Comparison of ENCODE assay signal across 7 mouse cellular contexts in the genomic region with DNA sequence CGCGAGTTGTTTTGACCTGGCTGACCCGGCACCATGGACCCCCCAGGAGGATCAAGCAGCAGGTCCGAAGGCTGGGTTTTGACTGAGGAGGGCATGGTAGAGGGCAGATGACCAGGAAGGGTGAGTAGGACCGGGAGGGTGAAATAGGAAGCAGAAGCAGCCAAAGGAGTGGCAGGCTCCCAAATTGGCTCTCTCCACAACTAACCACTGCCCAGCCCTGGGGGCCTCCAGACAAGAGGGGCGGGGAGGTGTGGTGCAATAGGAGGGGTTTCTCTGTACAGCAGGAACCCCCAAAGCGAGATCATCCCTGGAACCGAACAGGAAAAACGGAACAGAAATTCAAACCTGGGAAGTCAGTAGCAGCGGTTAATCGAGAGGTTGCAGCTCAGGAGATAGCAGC. TPM values are rescaled to one million over a fixed set of nuclear protein-coding genes. Genes with fewer than 3 reads are reported as not detected.
DNase-seq lines count a peak whose midpoint lies in the region; ATAC-seq and TF ChIP-seq lines count a peak whose summit lies in the region.

No protein-coding gene starts in this region.

- peaks cover 9% of the 10 kb centered on the region for H3K79me3 ChIP-seq in C2C12 (ENCODE audit: low read depth)

- H3K4me2 ChIP-seq in intestine, embryonic 15.5 days (replicated peaks) = peak overlapping the region; percentile 99

- 2% methylated on average over 11 of the region's 11 CpGs for WGBS in forebrain, embryonic 10.5 days
- WGBS in intestine, embryonic 15.5 days = 2% methylated on average over 11 of the region's 11 CpGs
- WGBS in midbrain, embryonic 10.5 days = 3% methylated on average over 11 of the region's 11 CpGs

- peak overlapping the region; percentile 78 for H3ac ChIP-seq in C2C12 (ENCODE audit: control insufficient read depth, insufficient read length, low read depth)

- peaks cover 24% of the 10 kb centered on the region for H3K79me2 ChIP-seq in C2C12 (ENCODE audit: control insufficient read depth, insufficient read depth)

- H3K9ac ChIP-seq in intestine, embryonic 15.5 days = peak overlapping the region; percentile 68

- no peak for TF ChIP-seq CTCF in C2C12 (IDR thresholded peaks at IDR 0.05; ENCODE audit: control insufficient read depth, insufficient read depth, insufficient read length)

- no peaks in the 10 kb centered on the region for H3K27me3 ChIP-seq in C2C12 (ENCODE audit: control insufficient read depth, insufficient read depth, insufficient read length)
- peaks cover 34% of the 10 kb centered on the region for H3K27me3 ChIP-seq in forebrain, embryonic 10.5 days (ENCODE audit: poor library complexity, severe bottlenecking)
- H3K27me3 ChIP-seq in intestine, embryonic 15.5 days (replicated peaks) = no peaks in the 10 kb centered on the region
- H3K27me3 ChIP-seq in midbrain, embryonic 10.5 days (ENCODE audit: low read depth, poor library complexity, severe bottlenecking) = peaks cover 39% of the 10 kb centered on the region

- H3K36me3 ChIP-seq in C2C12 (ENCODE audit: control insufficient read depth, insufficient read depth) = no peaks in the 10 kb centered on the region
- H3K36me3 ChIP-seq in forebrain, embryonic 10.5 days (replicated peaks) = no peaks in the 10 kb centered on the region
- H3K36me3 ChIP-seq in intestine, embryonic 15.5 days = no peaks in the 10 kb centered on the region
- H3K36me3 ChIP-seq in midbrain, embryonic 10.5 days = no peaks in the 10 kb centered on the region

- ATAC-seq in intestine, embryonic 15.5 days = no peak

- peak overlapping the region; percentile 52 for H3K4me3 ChIP-seq in C2C12 (ENCODE audit: insufficient read depth, poor library complexity, severe bottlenecking)
- H3K4me3 ChIP-seq in forebrain, embryonic 10.5 days = peak overlapping the region; percentile 89
- peak overlapping the region; percentile 81 for H3K4me3 ChIP-seq in intestine, embryonic 15.5 days (replicated peaks)
- peak overlapping the region; percentile 78 for H3K4me3 ChIP-seq in midbrain, embryonic 10.5 days

- DNase-seq in 3T3-L1 (ENCODE audit: low read depth, low spot score) = peak; percentile 12
- DNase-seq in forebrain, embryonic 10.5 days (ENCODE audit: extremely low spot score, low spot score) = peak; percentile 22
- DNase-seq in midbrain, embryonic 10.5 days (ENCODE audit: low spot score) = no peak
- DNase-seq in right cerebral cortex, postnatal 25 days = no peak
- DNase-seq in T-cell, adult 2 months (ENCODE audit: low spot score) = no peak

- H3K9me3 ChIP-seq in forebrain, embryonic 10.5 days = no peaks in the 10 kb centered on the region
- no peaks in the 10 kb centered on the region for H3K9me3 ChIP-seq in intestine, embryonic 15.5 days
- no peaks in the 10 kb centered on the region for H3K9me3 ChIP-seq in midbrain, embryonic 10.5 days (replicated peaks)

- peaks cover 32% of the 10 kb centered on the region for H3K4me1 ChIP-seq in forebrain, embryonic 10.5 days
- peaks cover 18% of the 10 kb centered on the region; the same call in 1 of the 2 replicates for H3K4me1 ChIP-seq in intestine, embryonic 15.5 days (replicated peaks)
- peaks cover 32% of the 10 kb centered on the region for H3K4me1 ChIP-seq in midbrain, embryonic 10.5 days

- peak overlapping the region; percentile 84 for H3K27ac ChIP-seq in forebrain, embryonic 10.5 days
- no peak overlapping the region for H3K27ac ChIP-seq in intestine, embryonic 15.5 days
- H3K27ac ChIP-seq in midbrain, embryonic 10.5 days (replicated peaks) = peak overlapping the region; percentile 83

TF ChIP-seq in C2C12, 6 proteins besides CTCF, POLR2A, EP300 and RAD21:
- no peak for TF ChIP-seq USF1 (IDR thresholded peaks at IDR 0.05; ENCODE audit: low read depth)
TF ChIP-seq in C2C12: peak in this region for 0.

RNA-seq across cellular contexts. Expression of a gene that starts 0.7 kb away (rescaled TPM):
- 5.5 TPM for polyA plus RNA-seq in C2C12 (2012; fragmentation: generic; extraction: Trizol)
- 4.3 and 6.2 TPM in 2 replicates for polyA plus RNA-seq in forebrain, embryonic 10.5 days (2016; fragmentation: Nextera tagmentation; extraction: Ambion mirVana)
- 8.7 and 9.7 TPM in 2 replicates for polyA plus RNA-seq in intestine, embryonic 15.5 days (2015; fragmentation: Nextera tagmentation; extraction: Ambion mirVana)
- polyA plus RNA-seq in midbrain, embryonic 10.5 days (2016; fragmentation: Nextera tagmentation; extraction: Ambion mirVana) = 4.3 and 8.1 TPM in 2 replicates

RNA-seq across cellular contexts. Expression of a gene that starts 2.4 kb away (rescaled TPM):
- 7.0 TPM for polyA plus RNA-seq in C2C12 (2012; fragmentation: generic; extraction: Trizol)
- 28.6 and 29.3 TPM in 2 replicates for polyA plus RNA-seq in forebrain, embryonic 10.5 days (2016; fragmentation: Nextera tagmentation; extraction: Ambion mirVana)
- polyA plus RNA-seq in intestine, embryonic 15.5 days (2015; fragmentation: Nextera tagmentation; extraction: Ambion mirVana) = 15.3 and 15.7 TPM in 2 replicates
- 25.1 and 28.5 TPM in 2 replicates for polyA plus RNA-seq in midbrain, embryonic 10.5 days (2016; fragmentation: Nextera tagmentation; extraction: Ambion mirVana)

RNA-seq across cellular contexts. Expression of a gene that starts 23.4 kb away (rescaled TPM):
- 103 TPM for polyA plus RNA-seq in C2C12 (2012; fragmentation: generic; extraction: Trizol)
- polyA plus RNA-seq in forebrain, embryonic 10.5 days (2016; fragmentation: Nextera tagmentation; extraction: Ambion mirVana) = 331 and 332 TPM in 2 replicates
- 203 and 231 TPM in 2 replicates for polyA plus RNA-seq in intestine, embryonic 15.5 days (2015; fragmentation: Nextera tagmentation; extraction: Ambion mirVana)
- polyA plus RNA-seq in midbrain, embryonic 10.5 days (2016; fragmentation: Nextera tagmentation; extraction: Ambion mirVana) = 319 and 337 TPM in 2 replicates

RNA-seq across cellular contexts. Expression of a gene that starts 33.4 kb away (rescaled TPM):
- polyA plus RNA-seq in C2C12 (2012; fragmentation: generic; extraction: Trizol) = 0.08 TPM
- polyA plus RNA-seq in forebrain, embryonic 10.5 days (2016; fragmentation: Nextera tagmentation; extraction: Ambion mirVana) = 3.7 and 4.8 TPM in 2 replicates
- 1.1 and 1.4 TPM in 2 replicates for polyA plus RNA-seq in intestine, embryonic 15.5 days (2015; fragmentation: Nextera tagmentation; extraction: Ambion mirVana)
- 3.5 and 4.6 TPM in 2 replicates for polyA plus RNA-seq in midbrain, embryonic 10.5 days (2016; fragmentation: Nextera tagmentation; extraction: Ambion mirVana)

Comparison
In these comparisons a context has a peak if more than half of its experiments do, and no peak if none do; other contexts are left out.
1. DNase-seq: peak in 3T3-L1 (single experiment) and forebrain, embryonic 10.5 days (single experiment); none in midbrain, embryonic 10.5 days (single experiment), right cerebral cortex, postnatal 25 days (single experiment) and T-cell, adult 2 months (single experiment).
2. Peak in every context shown above with its lines, with median percentiles within 50 percentile points of each other: H3K4me3 ChIP-seq.